8 mouse cellular contexts compared by ENCODE assay signal in genomic region chr10:80385310-80385709, GRCm38 (mm10). TPM values are rescaled to one million over a fixed set of nuclear protein-coding genes. Genes with fewer than 3 reads are reported as not detected.
DNase-seq lines count a peak whose midpoint lies in the region; ATAC-seq and TF ChIP-seq lines count a peak whose summit lies in the region.
"Had no signal": no experiment of that assay in that cellular context is flagged by ENCODE, and none has a peak within 500 bp of the region (broad histone marks: within the 10 kb centered on the region; RNA-seq: fewer than 3 reads in every experiment).

No protein-coding gene starts in this region.

- H3K36me3 ChIP-seq in embryonic facial prominence, embryonic 14.5 days (ENCODE audit: control insufficient read depth, insufficient read depth, low read length), result peaks cover 38% of the 10 kb centered on the region
- H3K36me3 ChIP-seq in intestine, embryonic 16.5 days (ENCODE audit: control insufficient read depth, insufficient read depth, low read length), result peaks cover 15% of the 10 kb centered on the region

- peaks cover 20% of the 10 kb centered on the region for H3K4me1 ChIP-seq in embryonic facial prominence, embryonic 14.5 days (ENCODE audit: control insufficient read depth, insufficient read depth, low read length)
- H3K4me1 ChIP-seq in intestine, embryonic 16.5 days (ENCODE audit: control insufficient read depth, insufficient read depth, low read length), result peaks cover 39% of the 10 kb centered on the region

- H3K9ac ChIP-seq in embryonic facial prominence, embryonic 14.5 days (ENCODE audit: low read depth, low read length), result peak overlapping the region; percentile 95
- peak overlapping the region; percentile 91 for H3K9ac ChIP-seq in intestine, embryonic 16.5 days (ENCODE audit: low read depth, low read length)

- H3K27me3 ChIP-seq in embryonic facial prominence, embryonic 14.5 days (replicated peaks; ENCODE audit: control insufficient read depth, insufficient read depth, low read length), result no peaks in the 10 kb centered on the region
- no peaks in the 10 kb centered on the region for H3K27me3 ChIP-seq in intestine, embryonic 16.5 days (replicated peaks; ENCODE audit: control insufficient read depth, insufficient read depth, low read length)

- H3K4me2 ChIP-seq in embryonic facial prominence, embryonic 14.5 days (ENCODE audit: low read depth, low read length), result peak overlapping the region; percentile 91
- peak overlapping the region; percentile 90 for H3K4me2 ChIP-seq in intestine, embryonic 16.5 days (ENCODE audit: low read depth, low read length)

- DNase-seq in left cerebral cortex, adult 2 months (ENCODE audit: extremely low spot score in 1 of 2, low spot score in 2 of 2), result no peak
- DNase-seq in left cerebral cortex, adult 11 months (ENCODE audit: low spot score), result no peak
- DNase-seq in embryonic facial prominence, embryonic 14.5 days (ENCODE audit: low spot score), result peak; percentile 36
- peak; percentile 41 for DNase-seq in retina, embryonic 14.5 days (ENCODE audit: low spot score)
- DNase-seq in MN1 (ENCODE audit: low spot score), result no peak
- no peak for DNase-seq in layer of hippocampus, adult 9-11 months

- WGBS in embryonic facial prominence, embryonic 14.5 days, result 11% methylated on average over 7 of the region's 7 CpGs
- 15% methylated on average over 7 of the region's 7 CpGs for WGBS in intestine, embryonic 16.5 days

- H3K9me3 ChIP-seq in embryonic facial prominence, embryonic 14.5 days (ENCODE audit: control insufficient read depth, low read length), result no peaks in the 10 kb centered on the region
- H3K9me3 ChIP-seq in intestine, embryonic 16.5 days (ENCODE audit: control insufficient read depth, low read length), result no peaks in the 10 kb centered on the region

- H3K4me3 ChIP-seq in left cerebral cortex, adult 2 months, result peak overlapping the region; percentile 83
- peak overlapping the region; percentile 90 for H3K4me3 ChIP-seq in embryonic facial prominence, embryonic 14.5 days (ENCODE audit: low read depth, low read length)
- peak overlapping the region; percentile 83 for H3K4me3 ChIP-seq in intestine, embryonic 16.5 days (ENCODE audit: low read length)

- no peak for TF ChIP-seq CTCF in left cerebral cortex, adult 2 months (IDR thresholded peaks at IDR 0.05)

- H3K27ac ChIP-seq in left cerebral cortex, adult 2 months, result peak overlapping the region; percentile 36; the same call in 1 of the 2 replicates
- peak overlapping the region; percentile 92 for H3K27ac ChIP-seq in embryonic facial prominence, embryonic 14.5 days (replicated peaks; ENCODE audit: low read depth, low read length)
- peak overlapping the region; percentile 82 for H3K27ac ChIP-seq in intestine, embryonic 16.5 days (ENCODE audit: low read length)
- H3K27ac ChIP-seq: macrophage had no signal

- intact Hi-C loops in left cerebral cortex, adult 2 months (cut with DNase I), result no loop called here

- ATAC-seq in embryonic facial prominence, embryonic 14.5 days (ENCODE audit: low read depth), result no peak
- ATAC-seq in intestine, embryonic 16.5 days, result no peak

RNA-seq across cellular contexts. Expression of gene Mex3d, which starts 2.1 kb away (rescaled TPM):
- 10 to 100 TPM; 19.2 to 20.6 TPM for total RNA-seq in left cerebral cortex, adult 2 months (2021)
- polyA plus RNA-seq in embryonic facial prominence, embryonic 14.5 days (2014; fragmentation: Nextera tagmentation; extraction: Ambion mirVana), result 6.2 and 6.4 TPM in 2 replicates
- polyA plus RNA-seq in intestine, embryonic 16.5 days (2015; fragmentation: Nextera tagmentation; extraction: Ambion mirVana), result 1.9 and 2.7 TPM in 2 replicates

RNA-seq across cellular contexts. Expression of gene Mbd3, which starts 14.0 kb away (rescaled TPM):
- total RNA-seq in left cerebral cortex, adult 2 months (2021), result 100 to 1,000 TPM; 139 to 150 TPM
- polyA plus RNA-seq in embryonic facial prominence, embryonic 14.5 days (2014; fragmentation: Nextera tagmentation; extraction: Ambion mirVana), result 164 and 186 TPM in 2 replicates
- polyA plus RNA-seq in intestine, embryonic 16.5 days (2015; fragmentation: Nextera tagmentation; extraction: Ambion mirVana), result 133 and 144 TPM in 2 replicates

RNA-seq across cellular contexts. Expression of gene Uqcr11, which starts 21.3 kb away (rescaled TPM):
- 100 to 1,000 TPM; 373 to 394 TPM for total RNA-seq in left cerebral cortex, adult 2 months (2021)
- 751 and 879 TPM in 2 replicates for polyA plus RNA-seq in embryonic facial prominence, embryonic 14.5 days (2014; fragmentation: Nextera tagmentation; extraction: Ambion mirVana)
- 1,179 and 1,252 TPM in 2 replicates for polyA plus RNA-seq in intestine, embryonic 16.5 days (2015; fragmentation: Nextera tagmentation; extraction: Ambion mirVana)

RNA-seq across cellular contexts. Expression of gene Plk5, which starts 29.1 kb away (rescaled TPM):
- total RNA-seq in left cerebral cortex, adult 2 months (2021), result 10 to 100 TPM; 27.3 to 37.9 TPM
- 0.47 and 0.72 TPM in 2 replicates for polyA plus RNA-seq in embryonic facial prominence, embryonic 14.5 days (2014; fragmentation: Nextera tagmentation; extraction: Ambion mirVana)
- polyA plus RNA-seq in intestine, embryonic 16.5 days (2015; fragmentation: Nextera tagmentation; extraction: Ambion mirVana), result 0.39 and 0.64 TPM in 2 replicates
- polyA plus RNA-seq: macrophage had no signal

RNA-seq across cellular contexts. Expression of gene Adamtsl5, which starts 37.1 kb away (rescaled TPM):
- 10 to 100 TPM in 1 of 2 experiments, 1 to 10 TPM in 1; 7.9 to 11.1 TPM for total RNA-seq in left cerebral cortex, adult 2 months (2021)
- polyA plus RNA-seq in embryonic facial prominence, embryonic 14.5 days (2014; fragmentation: Nextera tagmentation; extraction: Ambion mirVana), result 5.8 and 6.3 TPM in 2 replicates
- 28.2 and 37.2 TPM in 2 replicates for polyA plus RNA-seq in intestine, embryonic 16.5 days (2015; fragmentation: Nextera tagmentation; extraction: Ambion mirVana)

Comparison
In these comparisons a context has a peak if more than half of its experiments do, and no peak if none do; other contexts are left out.
1. DNase-seq: peak in embryonic facial prominence, embryonic 14.5 days (single experiment) and retina, embryonic 14.5 days (single experiment); none in left cerebral cortex, adult 2 months (0 of 2), left cerebral cortex, adult 11 months (single experiment), MN1 (single experiment) and layer of hippocampus, adult 9-11 months (single experiment).
2. H3K27ac ChIP-seq: peak in every context shown above with its lines; median percentile 92 in embryonic facial prominence, embryonic 14.5 days; 82 in intestine, embryonic 16.5 days; 36 in left cerebral cortex, adult 2 months.
3. Peak in every context shown above with its lines, with median percentiles within 50 percentile points of each other: H3K4me3 ChIP-seq.